Mouse (Mus musculus): ENCODE measurements around the gene R3hdm1. TPM values are rescaled to one million over a fixed set of nuclear protein-coding genes. Genes with fewer than 3 reads are reported as not detected.

R3hdm1 gene
- polyA plus RNA-seq, 1 experiment from 2014 or later = 81.2 TPM

GRCm38 (mm10) chr1:128170104-128170503 is 67.0 kb downstream of the R3hdm1 start:
- Histone ChIP-seq H3K4me1 (replicated peaks; ENCODE audit: control insufficient read depth, insufficient read depth, low read length) (no peaks in the 10 kb centered on the region), H3K4me2 (no peak overlapping the region), H3K9me3 (ENCODE audit: control insufficient read depth, low read length) (no peaks in the 10 kb centered on the region), H3K36me3 (ENCODE audit: control insufficient read depth, insufficient read depth, low read length) (peaks cover under 1% of the 10 kb centered on the region; the same call in 1 of the 2 replicates), H3K9ac (ENCODE audit: low read depth, low read length) (no peak overlapping the region), H3K27ac (ENCODE audit: low read depth, low read length) (no peak overlapping the region), H3K27me3 (replicated peaks; ENCODE audit: control insufficient read depth, insufficient read depth, low read length) (no peaks in the 10 kb centered on the region), H3K4me3 (ENCODE audit: low read depth, low read length) (no peak overlapping the region)
- ATAC-seq (replicated peaks; ENCODE audit: low FRiP score) (no peak), DNase-seq (ENCODE audit: low spot score) (no peak)

GRCm38 (mm10) chr1:128191426-128191825 is 88.3 kb downstream of the R3hdm1 start:
- no peaks in the 10 kb centered on the region for H3K9me3 ChIP-seq (ENCODE audit: control insufficient read depth, low read length)
- H3K4me1 ChIP-seq (replicated peaks; ENCODE audit: control insufficient read depth, insufficient read depth, low read length) = no peaks in the 10 kb centered on the region
- DNase-seq (ENCODE audit: low spot score) (no peak), ATAC-seq (replicated peaks; ENCODE audit: low FRiP score) (no peak)
- 73% methylated on average over 2 of the region's 2 CpGs for WGBS
- H3K36me3 ChIP-seq (ENCODE audit: control insufficient read depth, insufficient read depth, low read length) = peaks cover 14% of the 10 kb centered on the region; the same call in 1 of the 2 replicates
- no peak overlapping the region for H3K27ac ChIP-seq (ENCODE audit: low read depth, low read length)
- no peak overlapping the region for H3K9ac ChIP-seq (ENCODE audit: low read depth, low read length)
- no peak overlapping the region for H3K4me2 ChIP-seq
- no peak overlapping the region for H3K4me3 ChIP-seq (ENCODE audit: low read depth, low read length)
- no peaks in the 10 kb centered on the region for H3K27me3 ChIP-seq (replicated peaks; ENCODE audit: control insufficient read depth, insufficient read depth, low read length)

- no peak overlapping the region for H3K4me2 ChIP-seq
- no peak for DNase-seq (ENCODE audit: low spot score)
- no peak overlapping the region for H3K9ac ChIP-seq (ENCODE audit: low read depth, low read length)
- H3K27me3 ChIP-seq (replicated peaks; ENCODE audit: control insufficient read depth, insufficient read depth, low read length) = no peaks in the 10 kb centered on the region
- H3K4me1 ChIP-seq (replicated peaks; ENCODE audit: control insufficient read depth, insufficient read depth, low read length) = no peaks in the 10 kb centered on the region
- H3K4me3 ChIP-seq (ENCODE audit: low read depth, low read length) = no peak overlapping the region
- WGBS = 87% methylated on average over 7 of the region's 7 CpGs
- no peaks in the 10 kb centered on the region for H3K9me3 ChIP-seq (ENCODE audit: control insufficient read depth, low read length)
- no peak for ATAC-seq (replicated peaks; ENCODE audit: low FRiP score)
- H3K36me3 ChIP-seq (ENCODE audit: control insufficient read depth, insufficient read depth, low read length) = peaks cover 11% of the 10 kb centered on the region; the same call in 1 of the 2 replicates
- no peak overlapping the region for H3K27ac ChIP-seq (ENCODE audit: low read depth, low read length)
These were observed 89.3 kb downstream of the R3hdm1 start for GRCm38 (mm10) chr1:128192369-128192768.

GRCm38 (mm10) chr1:128194011-128194410 is 90.9 kb downstream of the R3hdm1 start:
- H3K9me3 ChIP-seq (ENCODE audit: control insufficient read depth, low read length) = no peaks in the 10 kb centered on the region
- ATAC-seq (replicated peaks; ENCODE audit: low FRiP score) (no peak), DNase-seq (ENCODE audit: low spot score) (no peak)
- H3K27ac ChIP-seq (ENCODE audit: low read depth, low read length) = no peak overlapping the region
- H3K4me3 ChIP-seq (ENCODE audit: low read depth, low read length) = no peak overlapping the region
- H3K27me3 ChIP-seq (replicated peaks; ENCODE audit: control insufficient read depth, insufficient read depth, low read length) = no peaks in the 10 kb centered on the region
- H3K4me2 ChIP-seq = no peak overlapping the region
- H3K4me1 ChIP-seq (replicated peaks; ENCODE audit: control insufficient read depth, insufficient read depth, low read length) = no peaks in the 10 kb centered on the region
- no peak overlapping the region for H3K9ac ChIP-seq (ENCODE audit: low read depth, low read length)
- WGBS = 78% methylated on average over 2 of the region's 2 CpGs
- H3K36me3 ChIP-seq (ENCODE audit: control insufficient read depth, insufficient read depth, low read length) = peaks cover 8% of the 10 kb centered on the region; the same call in 1 of the 2 replicates

GRCm38 (mm10) chr1:128197353-128197752 is 94.3 kb downstream of the R3hdm1 start:
- Histone ChIP-seq H3K27ac (ENCODE audit: low read depth, low read length) (no peak overlapping the region), H3K36me3 (ENCODE audit: control insufficient read depth, insufficient read depth, low read length) (peaks cover 8% of the 10 kb centered on the region; the same call in 1 of the 2 replicates), H3K4me1 (replicated peaks; ENCODE audit: control insufficient read depth, insufficient read depth, low read length) (no peaks in the 10 kb centered on the region), H3K9me3 (ENCODE audit: control insufficient read depth, low read length) (no peaks in the 10 kb centered on the region), H3K9ac (ENCODE audit: low read depth, low read length) (no peak overlapping the region), H3K4me3 (ENCODE audit: low read depth, low read length) (no peak overlapping the region), H3K4me2 (no peak overlapping the region), H3K27me3 (replicated peaks; ENCODE audit: control insufficient read depth, insufficient read depth, low read length) (no peaks in the 10 kb centered on the region)
- 89% methylated on average over 1 of the region's 1 CpGs for WGBS
- ATAC-seq (replicated peaks; ENCODE audit: low FRiP score) = no peak
- no peak for DNase-seq (ENCODE audit: low spot score)

GRCm38 (mm10) chr1:128213261-128213660 is 110.2 kb downstream of the R3hdm1 start:
- ATAC-seq (replicated peaks; ENCODE audit: low FRiP score) (no peak), DNase-seq (ENCODE audit: low spot score) (no peak)
- Histone ChIP-seq H3K4me1 (replicated peaks; ENCODE audit: control insufficient read depth, insufficient read depth, low read length) (no peaks in the 10 kb centered on the region), H3K9me3 (ENCODE audit: control insufficient read depth, low read length) (no peaks in the 10 kb centered on the region), H3K36me3 (ENCODE audit: control insufficient read depth, insufficient read depth, low read length) (peaks cover 16% of the 10 kb centered on the region), H3K27me3 (replicated peaks; ENCODE audit: control insufficient read depth, insufficient read depth, low read length) (no peaks in the 10 kb centered on the region), H3K4me3 (ENCODE audit: low read depth, low read length) (no peak overlapping the region), H3K4me2 (no peak overlapping the region), H3K27ac (ENCODE audit: low read depth, low read length) (no peak overlapping the region), H3K9ac (ENCODE audit: low read depth, low read length) (no peak overlapping the region)
- WGBS = 73% methylated on average over 5 of the region's 5 CpGs

- WGBS = 92% methylated on average over 2 of the region's 2 CpGs
- Histone ChIP-seq H3K4me3 (ENCODE audit: low read depth, low read length) (no peak overlapping the region), H3K4me2 (no peak overlapping the region), H3K9me3 (ENCODE audit: control insufficient read depth, low read length) (no peaks in the 10 kb centered on the region), H3K27me3 (replicated peaks; ENCODE audit: control insufficient read depth, insufficient read depth, low read length) (no peaks in the 10 kb centered on the region), H3K36me3 (ENCODE audit: control insufficient read depth, insufficient read depth, low read length) (peaks cover 13% of the 10 kb centered on the region; the same call in 1 of the 2 replicates), H3K27ac (ENCODE audit: low read depth, low read length) (no peak overlapping the region), H3K9ac (ENCODE audit: low read depth, low read length) (no peak overlapping the region), H3K4me1 (replicated peaks; ENCODE audit: control insufficient read depth, insufficient read depth, low read length) (no peaks in the 10 kb centered on the region)
- ATAC-seq (replicated peaks; ENCODE audit: low FRiP score) (no peak), DNase-seq (ENCODE audit: low spot score) (no peak)
These were observed 118.8 kb downstream of the R3hdm1 start for GRCm38 (mm10) chr1:128221886-128222285.

- 75% methylated on average over 1 of the region's 1 CpGs for WGBS
- H3K4me3 ChIP-seq (ENCODE audit: low read depth, low read length) = no peak overlapping the region
- no peaks in the 10 kb centered on the region for H3K9me3 ChIP-seq (ENCODE audit: control insufficient read depth, low read length)
- no peak overlapping the region for H3K4me2 ChIP-seq
- DNase-seq (ENCODE audit: low spot score) = no peak
- no peak for ATAC-seq (replicated peaks; ENCODE audit: low FRiP score)
- H3K4me1 ChIP-seq (replicated peaks; ENCODE audit: control insufficient read depth, insufficient read depth, low read length) = no peaks in the 10 kb centered on the region
- no peaks in the 10 kb centered on the region for H3K27me3 ChIP-seq (replicated peaks; ENCODE audit: control insufficient read depth, insufficient read depth, low read length)
- no peak overlapping the region for H3K27ac ChIP-seq (ENCODE audit: low read depth, low read length)
- H3K36me3 ChIP-seq (ENCODE audit: control insufficient read depth, insufficient read depth, low read length) = peaks cover 11% of the 10 kb centered on the region; the same call in 1 of the 2 replicates
- no peak overlapping the region for H3K9ac ChIP-seq (ENCODE audit: low read depth, low read length)
These were observed 120.2 kb downstream of the R3hdm1 start for GRCm38 (mm10) chr1:128223304-128223703.

- peaks cover 32% of the 10 kb centered on the region for H3K36me3 ChIP-seq (ENCODE audit: control insufficient read depth, insufficient read depth, low read length)
- no peaks in the 10 kb centered on the region for H3K27me3 ChIP-seq (replicated peaks; ENCODE audit: control insufficient read depth, insufficient read depth, low read length)
- H3K4me2 ChIP-seq = no peak overlapping the region
- ATAC-seq (replicated peaks; ENCODE audit: low FRiP score) = no peak
- no peak for DNase-seq (ENCODE audit: low spot score)
- H3K9me3 ChIP-seq (ENCODE audit: control insufficient read depth, low read length) = no peaks in the 10 kb centered on the region
- 89% methylated on average over 4 of the region's 4 CpGs for WGBS
- no peak overlapping the region for H3K9ac ChIP-seq (ENCODE audit: low read depth, low read length)
- H3K4me1 ChIP-seq (replicated peaks; ENCODE audit: control insufficient read depth, insufficient read depth, low read length) = no peaks in the 10 kb centered on the region
- H3K4me3 ChIP-seq (ENCODE audit: low read depth, low read length) = no peak overlapping the region
- no peak overlapping the region for H3K27ac ChIP-seq (ENCODE audit: low read depth, low read length)
These were observed 132.1 kb downstream of the R3hdm1 start for GRCm38 (mm10) chr1:128235181-128235580.

Data from liver, embryonic 11.5 days (tissue).